Mouse (Mus musculus): ENCODE results near the gene Il2rg.

- no peak for TF ChIP-seq CTCF (IDR thresholded peaks at IDR 0.05; ENCODE audit: low read depth)
- no peak for TF ChIP-seq EP300 (IDR thresholded peaks at IDR 0.05; ENCODE audit: low read depth)
Observed at GRCm38 (mm10) chrX:101287543-101287942, 19.5 kb upstream of the Il2rg start.

Data from heart, postnatal 0 days (tissue).